Mouse (Mus musculus) MEL (cell line): ENCODE measurements around the gene Hist1h2bp. TPM values are rescaled to one million over a fixed set of nuclear protein-coding genes. Genes with fewer than 3 reads are reported as not detected.

Source experiments
- DNase-seq: peaks from one replicate; pipeline ENCODE4 v3.0.0; 2011; ENCODE audit warnings: low read depth, low spot score
- H3K27ac ChIP-seq: 2 replicates; pipeline ENCODE4 v1.5.1; 2012; ENCODE audit warnings: low read depth, mild to moderate bottlenecking, control low read depth, low read length, moderate library complexity; ENCODE audit not compliant: control insufficient read depth
- H3K27me3 ChIP-seq, 2 experiments: fragments of 150-350 bp in 1 of 2; sonication (generic) in 1 of 2; 2 replicates each; pipeline ENCODE4 v1.6.1; 2012; ENCODE audit warnings: low read length in 2 of 2, mild to moderate bottlenecking in 2 of 2, improper control_type of control experiment in 1 of 2, moderate library complexity in 1 of 2; ENCODE audit not compliant: insufficient read depth in 2 of 2, control insufficient read depth in 1 of 2
- H3K36me3 ChIP-seq, 2 experiments: 2 replicates each; pipeline ENCODE4 v1.6.1; 2012 to 2014; ENCODE audit warnings: low read length in 2 of 2, improper control_type of control experiment in 1 of 2, inconsistent platforms in 1 of 2, mild to moderate bottlenecking in 1 of 2; ENCODE audit not compliant: insufficient read depth in 2 of 2, control insufficient read depth in 1 of 2
- H3K4me1 ChIP-seq, 2 experiments: fragments of 150-350 bp in 1 of 2; sonication (generic) in 1 of 2; 2 replicates each; pipeline ENCODE4 v1.6.1; 2012; ENCODE audit warnings: low read length in 2 of 2, improper control_type of control experiment in 1 of 2, mild to moderate bottlenecking in 1 of 2; ENCODE audit not compliant: insufficient read depth in 2 of 2, control insufficient read depth in 1 of 2
- H3K4me3 ChIP-seq, 2 experiments: fragments of 150-350 bp in 1 of 2; sonication (generic) in 1 of 2; 2 replicates each; pipeline ENCODE4 v1.5.1; 2012; ENCODE audit warnings: low read depth in 2 of 2, low read length in 2 of 2, mild to moderate bottlenecking in 2 of 2, moderate library complexity in 2 of 2, control low read depth in 1 of 2, improper control_type of control experiment in 1 of 2; ENCODE audit not compliant: control insufficient read depth in 1 of 2, insufficient read depth in 1 of 2
- H3K79me2 ChIP-seq: 2 replicates; pipeline ENCODE4 v1.6.1; 2012; ENCODE audit warnings: mild to moderate bottlenecking, low read length, moderate library complexity; ENCODE audit not compliant: control insufficient read depth, poor library complexity, insufficient read depth
- H3K9ac ChIP-seq: 2 replicates; pipeline ENCODE4 v1.6.1; 2012; ENCODE audit warnings: low read depth, mild to moderate bottlenecking, control low read depth, low read length, moderate library complexity; ENCODE audit not compliant: control insufficient read depth, poor library complexity, severe bottlenecking
- H3K9me3 ChIP-seq: fragments of 150-350 bp; sonication (generic); replicated peaks from 2 replicates; pipeline ENCODE4 v1.6.1; 2012; ENCODE audit warnings: mild to moderate bottlenecking, low read length, improper control_type of control experiment, moderate library complexity; ENCODE audit not compliant: insufficient read depth
- E2F4 ChIP-seq: IDR thresholded peaks from 2 replicates; pipeline ENCODE4 v1.6.1; 2011; ENCODE audit warnings: low read depth, low read length, improper control_type of control experiment, borderline replicate concordance
- HCFC1 ChIP-seq: IDR thresholded peaks from 2 replicates; pipeline ENCODE4 v1.6.1; 2012; ENCODE audit warnings: low read depth, mild to moderate bottlenecking, inconsistent platforms, low read length, improper control_type of control experiment, moderate library complexity
- POLR2A ChIP-seq, 2 experiments: IDR thresholded peaks; 2 replicates each; pipeline ENCODE4 v1.6.1; 2011 to 2012; ENCODE audit warnings: low read length in 2 of 2, mild to moderate bottlenecking in 2 of 2, control low read depth in 1 of 2, improper control_type of control experiment in 1 of 2, low read depth in 1 of 2, moderate library complexity in 1 of 2; ENCODE audit not compliant: control insufficient read depth in 1 of 2, insufficient read depth in 1 of 2, poor library complexity in 1 of 2
- POLR2AphosphoS5 ChIP-seq: IDR thresholded peaks from 2 replicates; pipeline ENCODE4 v1.6.1; 2012; ENCODE audit warnings: low read depth, borderline replicate concordance, mild to moderate bottlenecking, inconsistent platforms, low read length, moderate library complexity, mixed read lengths
- RCOR1 ChIP-seq: IDR thresholded peaks from 2 replicates; pipeline ENCODE4 v1.6.1; 2012; ENCODE audit warnings: low read depth, mild to moderate bottlenecking, inconsistent platforms, low read length, improper control_type of control experiment
- UBTF ChIP-seq: IDR thresholded peaks from 2 replicates; pipeline ENCODE4 v1.6.1; 2012; ENCODE audit warnings: low read depth, mild to moderate bottlenecking, inconsistent platforms, low read length, improper control_type of control experiment, moderate library complexity, borderline replicate concordance; ENCODE audit not compliant: insufficient read depth
- USF2 ChIP-seq, 2 experiments: IDR thresholded peaks; 2 replicates each; pipeline ENCODE4 v1.6.1; 2011 to 2012; ENCODE audit warnings: improper control_type of control experiment in 2 of 2, low read length in 2 of 2, borderline replicate concordance in 1 of 2, inconsistent platforms in 1 of 2, low read depth in 1 of 2, mild to moderate bottlenecking in 1 of 2; ENCODE audit not compliant: insufficient read depth in 1 of 2
- ZC3H11A ChIP-seq: IDR thresholded peaks from 2 replicates; pipeline ENCODE4 v1.6.1; 2012; ENCODE audit warnings: low read depth, mild to moderate bottlenecking, inconsistent platforms, low read length, improper control_type of control experiment
- ZKSCAN1 ChIP-seq: IDR thresholded peaks from 2 replicates; pipeline ENCODE4 v1.6.1; 2012; ENCODE audit warnings: low read depth, mild to moderate bottlenecking, inconsistent platforms, low read length, improper control_type of control experiment, moderate library complexity
- polyA plus RNA-seq, 2 experiments: library from polyadenylated mRNA; stranded (reverse) in 1 of 2; unstranded in 1 of 2; fragments of >175 nt in 1 of 2; fragments of >200 nt in 1 of 2; gene quantifications; 2 replicates each; pipeline versions ENCODE4 v1.2.1 to v1.2.4; 2012; ENCODE audit warnings: low replicate concordance in 2 of 2, low read depth in 1 of 2; ENCODE audit not compliant: insufficient read length in 2 of 2, insufficient read depth in 1 of 2, missing spikeins in 1 of 2
- total RNA-seq: library from RNA; depleted of rRNA; stranded (reverse); fragments of 300-350 nt; gene quantifications from 2 replicates; pipeline ENCODE4 v1.2.3, GENCODE M21; 2012

Gene Hist1h2bp
- total and polyA plus RNA-seq, 3 experiments = 3.0 to 512 TPM; not detected in 1

GRCm38 (mm10) chr13:21786189-21786898 is 917 bp upstream of the Hist1h2bp start:
- TF ChIP-seq POLR2A (IDR thresholded peaks at IDR 0.05; ENCODE audit: control insufficient read depth in 1 of 2, insufficient read depth in 1 of 2, low read depth in 1 of 2, low read length in 2 of 2, poor library complexity in 1 of 2) (0 out of 4 replicates have a peak, but pooled peaks of 1 of the 2 experiments have one; percentile 25), E2F4 (no peak), POLR2AphosphoS5 (peak; percentile 90; the same call in 1 of the 2 replicates)
- H3K79me2 ChIP-seq = no peaks in the 10 kb centered on the region; the same call in 1 of the 2 replicates
- H3K9me3 ChIP-seq = no peaks in the 10 kb centered on the region
- H3K27ac ChIP-seq = peak overlapping the region; percentile 96
- H3K4me3 ChIP-seq = peak overlapping the region; percentile 16 to 53; a peak in 3 of 4 replicates
- peaks cover 0 to 43% of the 10 kb centered on the region in 2 experiments; a peak in 2 of 4 replicates for H3K36me3 ChIP-seq
- peak; percentile 89 for DNase-seq
- H3K4me1 ChIP-seq = peaks cover 2 to 9% of the 10 kb centered on the region in 2 experiments; a peak in 2 of 4 replicates
- no peaks in the 10 kb centered on the region for H3K27me3 ChIP-seq
- H3K9ac ChIP-seq = peak overlapping the region; percentile 69

GRCm38 (mm10) chr13:21787760-21788593 is 716 bp downstream of the Hist1h2bp start:
- H3K79me2 ChIP-seq = no peaks in the 10 kb centered on the region
- H3K36me3 ChIP-seq = peaks cover 0 to 37% of the 10 kb centered on the region in 2 experiments; a peak in 2 of 4 replicates
- no peaks in the 10 kb centered on the region for H3K9me3 ChIP-seq
- H3K27ac ChIP-seq = peak overlapping the region; percentile 80
- H3K27me3 ChIP-seq = no peaks in the 10 kb centered on the region
- TF ChIP-seq ZC3H11A (no peak), POLR2AphosphoS5 (peak; percentile 77; the same call in 1 of the 2 replicates)
- peak overlapping the region; percentile 8 to 31 for H3K4me3 ChIP-seq
- peak overlapping the region; percentile 49 for H3K9ac ChIP-seq
- peak; percentile 89 for DNase-seq
- H3K4me1 ChIP-seq = peaks cover 4 to 9% of the 10 kb centered on the region in 2 experiments

GRCm38 (mm10) chr13:21789925-21790324 is 2.7 kb downstream of the Hist1h2bp start:
- DNase-seq = peak; percentile 60
- TF ChIP-seq ZKSCAN1 = no peak
- TF ChIP-seq USF2 (IDR thresholded peaks at IDR 0.05; ENCODE audit: borderline replicate concordance in 1 of 2, insufficient read depth in 1 of 2, low read depth in 1 of 2, low read length in 2 of 2) = no peak
- no peak for TF ChIP-seq RCOR1
- no peak for TF ChIP-seq HCFC1
- no peak for TF ChIP-seq UBTF
- H3K27ac ChIP-seq = 0 out of 2 replicates have a peak overlapping the region, but pooled peaks have one; percentile 5
- H3K9me3 ChIP-seq = no peaks in the 10 kb centered on the region
- no peak overlapping the region for H3K4me3 ChIP-seq
- no peaks in the 10 kb centered on the region for H3K27me3 ChIP-seq
- H3K79me2 ChIP-seq = no peaks in the 10 kb centered on the region
- peaks cover 4 to 9% of the 10 kb centered on the region in 2 experiments for H3K4me1 ChIP-seq
- H3K36me3 ChIP-seq = peaks cover 0 to 28% of the 10 kb centered on the region in 2 experiments; a peak in 2 of 4 replicates
- H3K9ac ChIP-seq = peak overlapping the region; percentile 11
